Mouse (Mus musculus) cerebellum, adult 2 months (tissue): ENCODE data around the gene Spata13. TPM values are rescaled to one million over a fixed set of nuclear protein-coding genes. Genes with fewer than 3 reads are reported as not detected.

Source experiments
- DNase-seq, 2 experiments: peaks; one replicate each; pipeline ENCODE4 v3.0.0; 2021
- H3K27ac ChIP-seq: fragments of 200-500 bp; 2 replicates; pipeline ENCODE4 v1.5.1; 2012; ENCODE audit warnings: low read length, control low read depth, inconsistent platforms; ENCODE audit not compliant: insufficient read depth
- H3K27me3 ChIP-seq: fragments of 200-500 bp; 2 replicates; pipeline ENCODE4 v1.6.1; 2012; ENCODE audit warnings: inconsistent platforms, mild to moderate bottlenecking, low read length, moderate library complexity; ENCODE audit not compliant: control insufficient read depth, insufficient read depth
- H3K4me1 ChIP-seq: fragments of 200-500 bp; 2 replicates; pipeline ENCODE4 v1.6.1; 2011; ENCODE audit warnings: low read length; ENCODE audit not compliant: control insufficient read depth, insufficient read depth
- H3K4me3 ChIP-seq: fragments of 200-500 bp; replicated peaks from 2 replicates; pipeline ENCODE3; 2011; ENCODE audit warnings: mild to moderate bottlenecking, low read depth, low read length, control low read depth; ENCODE audit not compliant: insufficient read depth
- CTCF ChIP-seq: fragments of 200-500 bp; IDR thresholded peaks from 2 replicates; pipeline ENCODE4 v1.5.1; 2011; ENCODE audit warnings: low read depth, mild to moderate bottlenecking, control low read depth, low read length, moderate library complexity, borderline replicate concordance; ENCODE audit not compliant: insufficient read depth
- POLR2A ChIP-seq: fragments of 200-500 bp; IDR thresholded peaks from 2 replicates; pipeline ENCODE4 v1.6.1; 2011; ENCODE audit warnings: low read length, control low read depth, borderline replicate concordance; ENCODE audit not compliant: insufficient read depth
- WGBS: fragments of 180-500 bp; shearing (Covaris S2); methylation state at CpG from one replicate; pipeline ENCODE4 v1.1.7; 2018; 5-methylcytosine and 5-hydroxymethylcytosine counted together
- polyA plus RNA-seq: library from polyadenylated mRNA; depleted of rRNA; stranded (reverse); fragments of >200 nt; gene quantifications from 2 replicates; pipeline ENCODE4 v1.2.3, GENCODE M21; 2012

The Spata13 gene
- polyA plus RNA-seq, 1 experiment, result 5.7 TPM

GRCm38 (mm10) chr14:60605564-60605963 is 28.2 kb upstream of the Spata13 start:
- TF ChIP-seq CTCF (no peak), POLR2A (no peak)
- peaks cover 4% of the 10 kb centered on the region; the same call in 1 of the 2 replicates for H3K4me1 ChIP-seq
- no peak for DNase-seq
- no peak overlapping the region for H3K27ac ChIP-seq
- 83% methylated on average over 2 of the region's 2 CpGs for WGBS
- no peaks in the 10 kb centered on the region for H3K27me3 ChIP-seq
- no peak overlapping the region for H3K4me3 ChIP-seq

- 32% methylated on average over 4 of the region's 4 CpGs for WGBS
- Histone ChIP-seq H3K27me3 (no peaks in the 10 kb centered on the region), H3K4me1 (peaks cover 4% of the 10 kb centered on the region; the same call in 1 of the 2 replicates), H3K27ac (no peak overlapping the region), H3K4me3 (no peak overlapping the region)
- DNase-seq, result peak; percentile 20 to 22
- TF ChIP-seq POLR2A (no peak), CTCF (no peak)
Measured at GRCm38 (mm10) chr14:60606194-60606593, 27.6 kb upstream of the Spata13 start.

GRCm38 (mm10) chr14:60607743-60608142 is 26.1 kb upstream of the Spata13 start:
- Histone ChIP-seq H3K27me3 (no peaks in the 10 kb centered on the region), H3K4me1 (peaks cover 4% of the 10 kb centered on the region; the same call in 1 of the 2 replicates), H3K27ac (no peak overlapping the region), H3K4me3 (no peak overlapping the region)
- DNase-seq, result no peak
- 58% methylated on average over 4 of the region's 4 CpGs for WGBS
- TF ChIP-seq CTCF, result no peak
- TF ChIP-seq POLR2A, result no peak

GRCm38 (mm10) chr14:60609160-60609559 is 24.6 kb upstream of the Spata13 start:
- 86% methylated on average over 1 of the region's 1 CpGs for WGBS
- Histone ChIP-seq H3K4me3 (no peak overlapping the region), H3K27me3 (no peaks in the 10 kb centered on the region; the same call in 1 of the 2 replicates), H3K4me1 (peaks cover 4% of the 10 kb centered on the region; the same call in 1 of the 2 replicates), H3K27ac (no peak overlapping the region)
- no peak for DNase-seq
- TF ChIP-seq CTCF (no peak), POLR2A (no peak)

GRCm38 (mm10) chr14:60612671-60613070 is 21.1 kb upstream of the Spata13 start:
- Histone ChIP-seq H3K27me3 (no peaks in the 10 kb centered on the region; the same call in 1 of the 2 replicates), H3K27ac (no peak overlapping the region), H3K4me3 (no peak overlapping the region), H3K4me1 (no peaks in the 10 kb centered on the region)
- TF ChIP-seq CTCF (no peak), POLR2A (no peak)
- DNase-seq, result no peak
- WGBS, result 18% methylated on average over 7 of the region's 7 CpGs

- TF ChIP-seq CTCF, result no peak
- TF ChIP-seq POLR2A, result no peak
- H3K27ac ChIP-seq, result no peak overlapping the region
- no peaks in the 10 kb centered on the region for H3K4me1 ChIP-seq
- H3K4me3 ChIP-seq, result no peak overlapping the region
- 90% methylated on average over 9 of the region's 9 CpGs for WGBS
- no peak for DNase-seq
- H3K27me3 ChIP-seq, result no peaks in the 10 kb centered on the region
Measured at GRCm38 (mm10) chr14:60621076-60621475, 12.7 kb upstream of the Spata13 start.

- Histone ChIP-seq H3K27me3 (no peaks in the 10 kb centered on the region), H3K4me1 (no peaks in the 10 kb centered on the region), H3K27ac (no peak overlapping the region), H3K4me3 (no peak overlapping the region)
- 78% methylated on average over 6 of the region's 6 CpGs for WGBS
- DNase-seq, result no peak
- TF ChIP-seq POLR2A (no peak), CTCF (no peak)
Measured at GRCm38 (mm10) chr14:60625486-60625885, 8.3 kb upstream of the Spata13 start.

GRCm38 (mm10) chr14:60629887-60630460 is 3.8 kb upstream of the Spata13 start:
- Histone ChIP-seq H3K4me1 (no peaks in the 10 kb centered on the region), H3K4me3 (no peak overlapping the region), H3K27me3 (no peaks in the 10 kb centered on the region), H3K27ac (no peak overlapping the region)
- 24% methylated on average over 9 of the region's 9 CpGs for WGBS
- TF ChIP-seq POLR2A, result no peak
- no peak for DNase-seq
